Mouse (Mus musculus) liver, adult 2 months (tissue): ENCODE measurements at regions not wholly inside any gene's neighbourhood (a gene's known extent, or its start where the extent isn't known, plus 50 kb on each side); places are given as distances from the start of the nearest gene placed in this dataset.

Experiments used
- CTCF ChIP-seq: fragments of 200-500 bp; IDR thresholded peaks from 2 replicates; pipeline ENCODE4 v1.5.1; 2011; ENCODE audit warnings: low read depth, low read length, control low read depth
- POLR2A ChIP-seq: fragments of 200-500 bp; IDR thresholded peaks from 2 replicates; pipeline ENCODE4 v1.6.1; 2011; ENCODE audit warnings: low read length, control low read depth; ENCODE audit not compliant: insufficient read depth; ENCODE audit errors: extremely low read depth

GRCm38 (mm10) chr4:52752838-52753509, 61.4 kb upstream of the Olfr275 start:
- TF ChIP-seq POLR2A, result no peak
- TF ChIP-seq CTCF, result no peak
